Mouse (Mus musculus) heart, postnatal 10 days (tissue): ENCODE results near the gene Carm1. TPM values are rescaled to one million over a fixed set of nuclear protein-coding genes. Genes with fewer than 3 reads are reported as not detected.
"Not testable (repeated sequence)": the region's sequence is repeated elsewhere in the genome, so short reads cannot be mapped to it uniquely, and the experiment has no call there.

ENCODE experiments used
- DNase-seq, 2 experiments: peaks; one replicate each; pipeline ENCODE4 v3.0.0; 2021
- intact Hi-C: fragments of 180-260 bp; cut with DNase I; formaldehyde crosslinking; loops from one replicate; pipeline ENCODE4 v1.15.1; 2025
- total RNA-seq, 2 experiments: library from RNA; stranded (reverse); gene quantifications; 2 replicates each; pipeline ENCODE4 v1.2.3; 2021

Gene Carm1
- total RNA-seq, 2 experiments from 2014 or later = 65.9 to 66.1 TPM

- intact Hi-C loops = no loop called here
- no peak for DNase-seq
Measured at GRCm38 (mm10) chr9:21568657-21569255, 22.1 kb downstream of the Carm1 start.

GRCm38 (mm10) chr9:21574012-21574801 lies 27.5 kb downstream of the Carm1 start:
- intact Hi-C loops = no loop called here
- DNase-seq = peak; percentile 47 to 58

- intact Hi-C loops = no loop called here
- DNase-seq = no peak
Measured at GRCm38 (mm10) chr9:21575253-21575652, 28.6 kb downstream of the Carm1 start.

GRCm38 (mm10) chr9:21576286-21576685 lies 29.6 kb downstream of the Carm1 start:
- no peak for DNase-seq
- intact Hi-C loops = no loop called here

- no peak for DNase-seq
- intact Hi-C loops = no loop called here
Measured at GRCm38 (mm10) chr9:21578226-21578625, 31.5 kb downstream of the Carm1 start.

GRCm38 (mm10) chr9:21585401-21585800 lies 38.7 kb downstream of the Carm1 start:
- DNase-seq = no peak
- intact Hi-C loops = no loop called here

- intact Hi-C loops = no loop called here
- no peak for DNase-seq
Measured at GRCm38 (mm10) chr9:21587678-21588349, 41.1 kb downstream of the Carm1 start.

- intact Hi-C loops = no loop called here
- DNase-seq = no peak
Measured at GRCm38 (mm10) chr9:21588350-21588749, 41.7 kb downstream of the Carm1 start.

- intact Hi-C loops = no loop called here
- no peak for DNase-seq
Measured at GRCm38 (mm10) chr9:21589538-21589937, 42.8 kb downstream of the Carm1 start.

- intact Hi-C loops = no loop called here
Measured at GRCm38 (mm10) chr9:21591127-21591830, 44.6 kb downstream of the Carm1 start.

GRCm38 (mm10) chr9:21591831-21592702 lies 45.4 kb downstream of the Carm1 start:
- intact Hi-C loops = loop anchor here (2.0 kb wide), 1 partner anchor 45 kb away; the partner anchor contains the start of gene Carm1
- no peak for DNase-seq

More at GRCm38 (mm10) chr9:21591127-21591830, 44.6 kb downstream of the Carm1 start:
- DNase-seq = no peak

GRCm38 (mm10) chr9:21592703-21593121 lies 46.0 kb downstream of the Carm1 start, which contains the start of the genes Timm29 and Yipf2:
TSS of gene Timm29 (plus strand) at chr9:21592722.
TSS of gene Yipf2 (minus strand) at chr9:21592828.
- intact Hi-C loops = loop anchor here (2.0 kb wide), 1 partner anchor 46 kb away; the partner anchor contains the start of gene Carm1

GRCm38 (mm10) chr9:21593122-21593721 lies 46.5 kb downstream of the Carm1 start:
- intact Hi-C loops = loop anchor here (2.0 kb wide), 1 partner anchor 46 kb away; the partner anchor contains the start of gene Carm1

More at GRCm38 (mm10) chr9:21592703-21593121, 46.0 kb downstream of the Carm1 start, which contains the start of the genes Timm29 and Yipf2:
- DNase-seq = peak; percentile 96 to 97

GRCm38 (mm10) chr9:21594350-21594749 lies 47.7 kb downstream of the Carm1 start:
- intact Hi-C loops, DNase-seq: not testable (repeated sequence)

More at GRCm38 (mm10) chr9:21593122-21593721, 46.5 kb downstream of the Carm1 start:
- DNase-seq = peak; percentile 59 to 66

- DNase-seq = no peak
- intact Hi-C loops = no loop called here
Measured at GRCm38 (mm10) chr9:21594838-21595237, 48.1 kb downstream of the Carm1 start.

- peak in 1 of 2 experiments; percentile 38 for DNase-seq
- intact Hi-C loops = no loop called here
Measured at GRCm38 (mm10) chr9:21598198-21598597, 51.5 kb downstream of the Carm1 start.

GRCm38 (mm10) chr9:21600186-21600585 lies 53.5 kb downstream of the Carm1 start:
- DNase-seq = no peak
- intact Hi-C loops = no loop called here

GRCm38 (mm10) chr9:21601073-21601472 lies 54.4 kb downstream of the Carm1 start:
- no peak for DNase-seq
- intact Hi-C loops = no loop called here
